Mouse (Mus musculus) kidney, adult 2 months (tissue): ENCODE measurements around the gene Fgfr4.

Experiments used
- CTCF ChIP-seq: fragments of 200-500 bp; conservative IDR thresholded peaks from 2 replicates; pipeline ENCODE4 v1.5.1; 2011; ENCODE audit warnings: low read depth, mild to moderate bottlenecking, control low read depth, low read length, moderate library complexity, mixed read lengths; ENCODE audit not compliant: insufficient read depth, insufficient read length
- POLR2A ChIP-seq: fragments of 200-500 bp; IDR thresholded peaks from one replicate; pipeline ENCODE4 v1.6.1; 2011; ENCODE audit warnings: low read depth, low read length, control low read depth

DNA sequence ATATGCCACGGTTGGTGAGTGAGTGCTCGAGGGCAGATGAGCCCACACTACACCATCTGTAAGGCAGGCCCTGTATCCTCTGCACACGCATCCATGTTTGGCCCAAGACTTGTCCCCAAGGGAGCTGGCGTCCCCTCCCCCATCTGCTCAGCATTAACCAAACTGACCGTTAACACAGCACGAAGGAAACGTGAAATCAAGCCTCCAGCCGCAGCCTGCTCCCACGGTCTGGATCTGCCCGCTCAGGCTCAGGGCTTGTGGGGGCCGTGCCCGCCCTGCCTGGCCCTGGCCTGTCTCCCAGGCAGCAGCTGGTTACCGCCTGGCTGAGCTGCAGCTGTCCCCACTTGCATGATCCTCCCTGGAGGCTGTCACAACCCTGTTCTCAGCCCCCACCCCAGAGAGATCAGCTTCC is 16.5 kb downstream of the Fgfr4 start:
- TF ChIP-seq CTCF (no peak), POLR2A (no peak)
